Mouse (Mus musculus): ENCODE results near the gene Spsb1.

DNA sequence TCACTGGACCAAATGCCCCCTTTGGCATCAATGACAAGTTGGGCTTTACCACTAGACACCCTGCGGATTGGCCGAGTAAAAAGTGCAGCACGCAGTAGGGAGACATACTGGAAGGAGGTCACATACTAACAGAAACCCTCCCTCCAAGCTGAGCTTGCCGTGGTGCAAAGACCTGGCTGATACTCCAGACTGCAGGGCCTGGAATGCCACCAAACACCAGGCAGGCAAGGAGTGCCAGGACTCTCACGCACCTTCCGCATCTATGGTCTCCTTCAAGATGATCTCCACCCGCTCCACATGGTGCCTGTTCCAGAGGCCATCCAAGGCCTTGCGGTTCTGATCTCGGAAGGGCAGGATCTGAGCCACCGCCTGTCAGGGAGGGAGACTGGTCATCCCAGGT lies 39.4 kb upstream of the Spsb1 start:
- no peak for TF ChIP-seq CTCF (IDR thresholded peaks at IDR 0.05; ENCODE audit: insufficient read depth, low read length)
- no peak for TF ChIP-seq POLR2A (IDR thresholded peaks at IDR 0.05; ENCODE audit: borderline replicate concordance, extremely low read depth, low read depth, low read length)

Data from lung, adult 2 months (tissue).